In the genomic region with DNA sequence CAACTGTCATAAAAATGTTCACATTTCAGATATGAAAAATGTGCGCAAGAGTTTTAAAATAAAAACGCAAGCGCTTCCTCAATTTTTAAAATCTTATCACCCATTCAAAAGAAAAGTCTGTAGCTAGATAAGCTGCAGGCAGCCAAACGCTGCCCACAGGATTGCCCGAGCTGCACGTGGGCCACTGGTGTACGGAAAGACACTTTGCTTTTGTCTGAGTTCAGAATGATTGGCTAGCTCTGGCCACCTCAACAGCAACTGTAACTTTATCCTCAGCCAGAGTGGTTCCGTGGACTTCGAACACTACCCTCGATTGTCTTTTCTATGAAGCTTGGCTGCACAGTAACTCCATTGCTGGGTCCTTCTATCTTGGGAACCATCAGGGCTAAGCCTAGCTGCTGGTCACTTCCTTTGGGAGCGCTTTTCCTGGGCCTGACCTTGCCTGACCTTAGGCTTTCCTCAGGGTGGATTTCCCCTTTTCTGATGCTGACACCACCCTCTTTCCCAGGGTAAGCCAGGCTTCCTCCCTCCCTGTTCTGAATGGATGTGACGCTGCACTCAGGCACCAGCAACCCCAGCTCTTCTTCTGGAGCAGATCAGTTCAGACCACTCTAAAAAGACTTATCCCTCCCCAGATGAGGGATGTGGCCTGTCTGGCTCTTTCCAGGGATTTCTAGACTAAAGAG, we compare ENCODE assay signal across 9 mouse cellular contexts.
A peak's percentile ranks its signal among the peaks of the same experiment; 100 is the strongest.
DNase-seq lines count a peak whose midpoint lies in the region; ATAC-seq and TF ChIP-seq lines count a peak whose summit lies in the region.
"Had no signal": no experiment of that assay in that cellular context is flagged by ENCODE, and none has a peak within 500 bp of the region (broad histone marks: within the 10 kb centered on the region; RNA-seq: fewer than 3 reads in every experiment).

No protein-coding gene starts in this region.

- H3K27me3 ChIP-seq in midbrain, embryonic 10.5 days (ENCODE audit: low read depth, poor library complexity, severe bottlenecking), result no peaks in the 10 kb centered on the region
- H3K27me3 ChIP-seq in midbrain, embryonic 16.5 days (ENCODE audit: control insufficient read depth, insufficient read depth, low read depth, low read length), result no peaks in the 10 kb centered on the region
- H3K27me3 ChIP-seq in heart, embryonic 11.5 days (ENCODE audit: control insufficient read depth, insufficient read depth, low read length), result peaks cover 5% of the 10 kb centered on the region
- H3K27me3 ChIP-seq in stomach, embryonic 15.5 days (replicated peaks), result no peaks in the 10 kb centered on the region
- no peaks in the 10 kb centered on the region; the same call in 1 of the 2 replicates for H3K27me3 ChIP-seq in thymus, adult 2 months (ENCODE audit: control insufficient read depth, insufficient read depth, low read length)
- H3K27me3 ChIP-seq: limb, embryonic 15.5 days had no signal

- WGBS in midbrain, embryonic 10.5 days, result 71% methylated on average over 12 of the region's 12 CpGs
- WGBS in midbrain, embryonic 16.5 days, result 68% methylated on average over 12 of the region's 12 CpGs
- 40% methylated on average over 12 of the region's 12 CpGs for WGBS in heart, embryonic 11.5 days (ENCODE audit: insufficient replicate concordance)
- 52% methylated on average over 12 of the region's 12 CpGs for WGBS in stomach, embryonic 15.5 days
- 28% methylated on average over 12 of the region's 12 CpGs for WGBS in thymus, adult 2 months

- H3K36me3 ChIP-seq in midbrain, embryonic 10.5 days, result no peaks in the 10 kb centered on the region
- H3K36me3 ChIP-seq in midbrain, embryonic 16.5 days (ENCODE audit: control insufficient read depth, insufficient read depth, low read length), result no peaks in the 10 kb centered on the region
- no peaks in the 10 kb centered on the region for H3K36me3 ChIP-seq in heart, embryonic 11.5 days (ENCODE audit: control insufficient read depth, insufficient read depth, low read length)
- no peaks in the 10 kb centered on the region for H3K36me3 ChIP-seq in stomach, embryonic 15.5 days
- H3K36me3 ChIP-seq in thymus, adult 2 months (ENCODE audit: control insufficient read depth, insufficient read depth, low read length), result no peaks in the 10 kb centered on the region
- H3K36me3 ChIP-seq: limb, embryonic 15.5 days had no signal

- TF ChIP-seq POLR2A in thymus, adult 2 months (IDR thresholded peaks at IDR 0.05; ENCODE audit: control insufficient read depth, extremely low read depth, insufficient read depth, low read length, poor library complexity), result no peak

- H3K4me3 ChIP-seq in midbrain, embryonic 10.5 days, result no peak overlapping the region
- no peak overlapping the region for H3K4me3 ChIP-seq in midbrain, embryonic 16.5 days (ENCODE audit: low read depth, low read length)
- no peak overlapping the region for H3K4me3 ChIP-seq in heart, embryonic 11.5 days (ENCODE audit: low read depth, low read length)
- H3K4me3 ChIP-seq in stomach, embryonic 15.5 days (replicated peaks), result no peak overlapping the region
- no peak overlapping the region for H3K4me3 ChIP-seq in thymus, adult 2 months (ENCODE audit: control insufficient read depth, insufficient read depth, low read length)
- H3K4me3 ChIP-seq: limb, embryonic 15.5 days had no signal

- no peak overlapping the region for H3K9ac ChIP-seq in midbrain, embryonic 16.5 days (ENCODE audit: low read depth, low read length)
- no peak overlapping the region; the same call in 1 of the 2 replicates for H3K9ac ChIP-seq in heart, embryonic 11.5 days (ENCODE audit: low read depth, low read length)
- no peak overlapping the region for H3K9ac ChIP-seq in stomach, embryonic 15.5 days
- H3K9ac ChIP-seq: limb, embryonic 15.5 days had no signal

- peak overlapping the region; percentile 55 for H3K27ac ChIP-seq in midbrain, embryonic 10.5 days (replicated peaks)
- H3K27ac ChIP-seq in midbrain, embryonic 16.5 days (ENCODE audit: low read length), result no peak overlapping the region
- H3K27ac ChIP-seq in heart, embryonic 11.5 days (ENCODE audit: low read depth, low read length), result 0 out of 2 replicates have a peak overlapping the region, but pooled peaks have one; percentile 29
- H3K27ac ChIP-seq in stomach, embryonic 15.5 days, result no peak overlapping the region
- H3K27ac ChIP-seq in thymus, adult 2 months (ENCODE audit: control insufficient read depth, insufficient read depth, low read length), result no peak overlapping the region
- H3K27ac ChIP-seq: limb, embryonic 15.5 days had no signal

- no peaks in the 10 kb centered on the region for H3K9me3 ChIP-seq in midbrain, embryonic 10.5 days (replicated peaks)
- H3K9me3 ChIP-seq in midbrain, embryonic 16.5 days (replicated peaks; ENCODE audit: control insufficient read depth, low read length, poor library complexity, severe bottlenecking), result no peaks in the 10 kb centered on the region
- H3K9me3 ChIP-seq in heart, embryonic 11.5 days (replicated peaks; ENCODE audit: control insufficient read depth, low read length), result no peaks in the 10 kb centered on the region
- H3K9me3 ChIP-seq in stomach, embryonic 15.5 days, result no peaks in the 10 kb centered on the region
- H3K9me3 ChIP-seq: limb, embryonic 15.5 days had no signal

- no peak for TF ChIP-seq CTCF in thymus, adult 2 months (IDR thresholded peaks at IDR 0.05; ENCODE audit: borderline replicate concordance, control insufficient read depth, extremely low read depth, insufficient read depth, low read length, poor library complexity)

- DNase-seq in midbrain, embryonic 10.5 days (ENCODE audit: low spot score), result no peak
- peak; percentile 54 for DNase-seq in liver
- DNase-seq in thymus, adult 2 months, result no peak
- no peak for DNase-seq in thymus, postnatal 25 days
- DNase-seq in cerebellum, adult 9-10 months, result no peak

- H3K4me2 ChIP-seq in midbrain, embryonic 16.5 days (ENCODE audit: low read length), result no peak overlapping the region
- H3K4me2 ChIP-seq in heart, embryonic 11.5 days, result no peak overlapping the region
- no peak overlapping the region for H3K4me2 ChIP-seq in stomach, embryonic 15.5 days
- H3K4me2 ChIP-seq: limb, embryonic 15.5 days had no signal

- peaks cover 15% of the 10 kb centered on the region for H3K4me1 ChIP-seq in midbrain, embryonic 10.5 days
- peaks cover 2% of the 10 kb centered on the region; the same call in 1 of the 2 replicates for H3K4me1 ChIP-seq in midbrain, embryonic 16.5 days (ENCODE audit: control insufficient read depth, insufficient read depth, low read length)
- H3K4me1 ChIP-seq in heart, embryonic 11.5 days (ENCODE audit: control insufficient read depth, insufficient read depth, low read length), result peaks cover 32% of the 10 kb centered on the region
- H3K4me1 ChIP-seq in stomach, embryonic 15.5 days, result 0 out of 2 replicates have a peak, but pooled peaks cover 8% of the 10 kb centered on the region
- peaks cover 8% of the 10 kb centered on the region for H3K4me1 ChIP-seq in thymus, adult 2 months (replicated peaks; ENCODE audit: control insufficient read depth, insufficient read depth, low read length)

- no peak for ATAC-seq in midbrain, embryonic 16.5 days
- ATAC-seq in heart, embryonic 11.5 days (replicated peaks; ENCODE audit: insufficient number of reproducible peaks, low FRiP score, low TSS enrichment), result no peak
- ATAC-seq in stomach, embryonic 15.5 days (ENCODE audit: insufficient read depth, low FRiP score, low read depth), result peak; percentile 25; the same call in 1 of the 2 replicates

Comparison
In these comparisons a context has a peak if more than half of its experiments do, and no peak if none do; other contexts are left out.
1. H3K27ac ChIP-seq: peak in midbrain, embryonic 10.5 days (single experiment) and heart, embryonic 11.5 days (single experiment); none in midbrain, embryonic 16.5 days (single experiment), stomach, embryonic 15.5 days (single experiment) and thymus, adult 2 months (single experiment).